ENCODE assay signal across 10 mouse cellular contexts in the genomic region with DNA sequence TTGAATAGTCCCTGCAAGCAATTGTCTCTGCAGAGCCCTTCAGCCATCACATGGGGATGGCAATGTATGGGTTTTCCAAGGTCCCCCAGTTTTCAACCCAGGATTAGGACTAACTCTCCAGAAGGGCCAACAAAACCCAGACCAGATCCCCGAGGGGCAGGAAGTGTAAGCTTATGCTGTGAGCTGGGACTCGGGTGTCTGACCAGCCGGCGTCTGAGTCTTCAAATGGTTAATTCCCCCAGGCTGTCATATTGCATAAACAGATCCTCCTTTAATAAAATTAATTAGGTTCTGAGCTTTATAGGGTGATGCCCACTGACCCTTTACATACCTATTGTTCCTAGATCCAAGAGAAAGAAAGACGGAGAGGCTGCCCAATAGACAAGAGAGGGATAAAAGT. TPM values are rescaled to one million over a fixed set of nuclear protein-coding genes. Genes with fewer than 3 reads are reported as not detected.
DNase-seq lines count a peak whose midpoint lies in the region; ATAC-seq lines count a peak whose summit lies in the region.
"Had no signal": no experiment of that assay in that cellular context is flagged by ENCODE, and none has a peak within 500 bp of the region (broad histone marks: within the 10 kb centered on the region; RNA-seq: fewer than 3 reads in every experiment).

No protein-coding gene starts in this region.

- peak overlapping the region; percentile 9 for H3K4me3 ChIP-seq in lung, embryonic 16.5 days (ENCODE audit: low read length)
- peak overlapping the region; percentile 48 for H3K4me3 ChIP-seq in hindbrain, embryonic 10.5 days
- peak overlapping the region; percentile 39 for H3K4me3 ChIP-seq in stomach, embryonic 16.5 days (replicated peaks; ENCODE audit: low read length)

- H3K27ac ChIP-seq in lung, embryonic 16.5 days (ENCODE audit: low read length): no peak overlapping the region
- peak overlapping the region; percentile 75; the same call in 1 of the 2 replicates for H3K27ac ChIP-seq in hindbrain, embryonic 10.5 days
- H3K27ac ChIP-seq in stomach, embryonic 16.5 days (ENCODE audit: low read length): no peak overlapping the region

- no peak for DNase-seq in lung, postnatal 25 days (ENCODE audit: low spot score)
- DNase-seq in hindbrain, embryonic 10.5 days (ENCODE audit: low spot score): peak; percentile 24
- peak; percentile 16 for DNase-seq in mesoderm, embryonic 11.5 days (ENCODE audit: low read depth, low spot score)
- DNase-seq in testis, postnatal 10 days (ENCODE audit: low spot score): no peak
- DNase-seq in cerebellum, postnatal 36 days: no peak
- DNase-seq in left cerebral cortex, adult 18-20 months (ENCODE audit: low spot score in 2 of 2): no peak

- peak overlapping the region; percentile 33 for H3K4me2 ChIP-seq in lung, embryonic 16.5 days (ENCODE audit: low read depth, low read length)
- peak overlapping the region; percentile 64 for H3K4me2 ChIP-seq in stomach, embryonic 16.5 days (ENCODE audit: low read depth, low read length)

- H3K4me1 ChIP-seq in lung, embryonic 16.5 days (replicated peaks; ENCODE audit: control insufficient read depth, insufficient read depth, low read length): peaks cover 5% of the 10 kb centered on the region
- H3K4me1 ChIP-seq in hindbrain, embryonic 10.5 days (replicated peaks): peaks cover 41% of the 10 kb centered on the region
- no peaks in the 10 kb centered on the region; the same call in 1 of the 2 replicates for H3K4me1 ChIP-seq in stomach, embryonic 16.5 days (ENCODE audit: control insufficient read depth, insufficient read depth, low read length)

- H3K27me3 ChIP-seq in lung, embryonic 16.5 days (ENCODE audit: control insufficient read depth, insufficient read depth, low read depth, low read length): peaks cover 37% of the 10 kb centered on the region
- H3K27me3 ChIP-seq in hindbrain, embryonic 10.5 days (ENCODE audit: insufficient read depth, poor library complexity, severe bottlenecking): peaks cover 62% of the 10 kb centered on the region
- no peaks in the 10 kb centered on the region; the same call in 1 of the 2 replicates for H3K27me3 ChIP-seq in stomach, embryonic 16.5 days (ENCODE audit: control insufficient read depth, insufficient read depth, low read length)

- no peak for ATAC-seq in lung, embryonic 16.5 days (ENCODE audit: low read depth)
- ATAC-seq in stomach, embryonic 16.5 days (ENCODE audit: insufficient read depth, low FRiP score): no peak

- H3K9me3 ChIP-seq in lung, embryonic 16.5 days (ENCODE audit: control insufficient read depth, low read length): no peaks in the 10 kb centered on the region
- no peaks in the 10 kb centered on the region for H3K9me3 ChIP-seq in hindbrain, embryonic 10.5 days
- no peaks in the 10 kb centered on the region for H3K9me3 ChIP-seq in stomach, embryonic 16.5 days (replicated peaks; ENCODE audit: control insufficient read depth, low read length)

- H3K9ac ChIP-seq in lung, embryonic 16.5 days (ENCODE audit: low read length): no peak overlapping the region
- H3K9ac ChIP-seq in stomach, embryonic 16.5 days (ENCODE audit: low read length): no peak overlapping the region

- no peaks in the 10 kb centered on the region for H3K36me3 ChIP-seq in lung, embryonic 16.5 days (ENCODE audit: control insufficient read depth, insufficient read depth, low read length)
- no peaks in the 10 kb centered on the region for H3K36me3 ChIP-seq in hindbrain, embryonic 10.5 days
- H3K36me3 ChIP-seq in stomach, embryonic 16.5 days (ENCODE audit: control insufficient read depth, insufficient read depth, low read length): no peaks in the 10 kb centered on the region

- WGBS in lung, embryonic 16.5 days: 8% methylated on average over 5 of the region's 5 CpGs
- WGBS in hindbrain, embryonic 10.5 days: under 1% methylated on average over 5 of the region's 5 CpGs
- WGBS in stomach, embryonic 16.5 days: 17% methylated on average over 5 of the region's 5 CpGs

RNA-seq across cellular contexts. Expression of a gene that starts 14.4 kb away (rescaled TPM):
- polyA plus RNA-seq in lung, embryonic 16.5 days (2015; fragmentation: Nextera tagmentation; extraction: Ambion mirVana): not detected in 2 replicates
- polyA plus RNA-seq in hindbrain, embryonic 10.5 days (2016; fragmentation: Nextera tagmentation; extraction: Ambion mirVana): not detected in 2 replicates
- polyA plus RNA-seq in stomach, embryonic 16.5 days (2015; fragmentation: Nextera tagmentation; extraction: Ambion mirVana): not detected in 2 replicates
- 1 to 10 TPM; 1.1 to 1.4 TPM for total RNA-seq in left cerebral cortex, adult 18-20 months (2021)
- polyA plus RNA-seq: large intestine, adult 2 months; testis, adult 2 months had no signal

RNA-seq across cellular contexts. Expression of a gene that starts 17.4 kb away (rescaled TPM):
- 13.0 and 15.3 TPM in 2 replicates for polyA plus RNA-seq in lung, embryonic 16.5 days (2015; fragmentation: Nextera tagmentation; extraction: Ambion mirVana)
- 20.7 and 54.9 TPM in 2 replicates for polyA plus RNA-seq in hindbrain, embryonic 10.5 days (2016; fragmentation: Nextera tagmentation; extraction: Ambion mirVana)
- polyA plus RNA-seq in stomach, embryonic 16.5 days (2015; fragmentation: Nextera tagmentation; extraction: Ambion mirVana): 24.9 and 25.5 TPM in 2 replicates
- 10 to 100 TPM; 87.2 to 93.6 TPM for total RNA-seq in left cerebral cortex, adult 18-20 months (2021)

Comparison
In these comparisons a context has a peak if more than half of its experiments do, and no peak if none do; other contexts are left out.
1. DNase-seq: peak in hindbrain, embryonic 10.5 days (single experiment) and mesoderm, embryonic 11.5 days (single experiment); none in lung, postnatal 25 days (single experiment), testis, postnatal 10 days (single experiment), cerebellum, postnatal 36 days (0 of 2) and left cerebral cortex, adult 18-20 months (0 of 2).
2. Peak in every context shown above with its lines, with median percentiles within 50 percentile points of each other: H3K4me3 ChIP-seq.